Mouse (Mus musculus) bone marrow, adult 2 months (tissue): ENCODE results near the gene Cdc14b. TPM values are rescaled to one million over a fixed set of nuclear protein-coding genes. Genes with fewer than 3 reads are reported as not detected.

Source experiments
- H3K27ac ChIP-seq: fragments of 200-500 bp; 2 replicates; pipeline ENCODE4 v1.5.1; 2012; ENCODE audit warnings: low read depth, mild to moderate bottlenecking, control low read depth, inconsistent platforms, low read length; ENCODE audit not compliant: control insufficient read depth, poor library complexity, insufficient read depth
- H3K4me1 ChIP-seq: fragments of 200-500 bp; 2 replicates; pipeline ENCODE4 v1.6.1; 2011; ENCODE audit warnings: low read length; ENCODE audit not compliant: control insufficient read depth, insufficient read depth
- H3K4me3 ChIP-seq: fragments of 200-500 bp; replicated peaks from 2 replicates; pipeline ENCODE3; 2011; ENCODE audit warnings: mild to moderate bottlenecking, low read depth, low read length, control low read depth; ENCODE audit not compliant: control insufficient read depth
- CTCF ChIP-seq: fragments of 200-500 bp; IDR thresholded peaks from 2 replicates; pipeline ENCODE4 v1.5.1; 2011; ENCODE audit warnings: low read length, control low read depth; ENCODE audit not compliant: control insufficient read depth, insufficient read depth
- POLR2A ChIP-seq: fragments of 200-500 bp; IDR thresholded peaks from 2 replicates; pipeline ENCODE4 v1.6.1; 2011; ENCODE audit warnings: low read depth, mild to moderate bottlenecking, control low read depth, low read length, borderline replicate concordance; ENCODE audit not compliant: control insufficient read depth
- WGBS: fragments of 180-500 bp; shearing (Covaris S2); methylation state at CpG from one replicate; pipeline ENCODE4 v1.1.7; 2018; 5-methylcytosine and 5-hydroxymethylcytosine counted together
- polyA plus RNA-seq: library from polyadenylated mRNA; stranded (reverse); fragments of >200 nt; gene quantifications from 2 replicates; pipeline ENCODE4 v1.2.4, GENCODE M21; 2011; ENCODE audit warnings: low replicate concordance; ENCODE audit not compliant: missing spikeins, insufficient read depth, insufficient read length

Cdc14b gene
- polyA plus RNA-seq, 1 experiment, result 0.42 TPM

GRCm38 (mm10) chr13:64185176-64185575, 89.9 kb downstream of the Cdc14b start:
- Histone ChIP-seq H3K27ac (no peak overlapping the region), H3K4me3 (no peak overlapping the region), H3K4me1 (no peaks in the 10 kb centered on the region; the same call in 1 of the 2 replicates)
- no peak for TF ChIP-seq CTCF
- no peak for TF ChIP-seq POLR2A
- 88% methylated on average over 7 of the region's 7 CpGs for WGBS

GRCm38 (mm10) chr13:64184361-64184760, 90.7 kb downstream of the Cdc14b start:
- Histone ChIP-seq H3K4me1 (no peaks in the 10 kb centered on the region; the same call in 1 of the 2 replicates), H3K4me3 (no peak overlapping the region), H3K27ac (no peak overlapping the region)
- WGBS, result 90% methylated on average over 10 of the region's 10 CpGs
- TF ChIP-seq CTCF, result no peak
- TF ChIP-seq POLR2A, result no peak

- H3K4me3 ChIP-seq, result no peak overlapping the region
- 78% methylated on average over 4 of the region's 4 CpGs for WGBS
- H3K4me1 ChIP-seq, result no peaks in the 10 kb centered on the region; the same call in 1 of the 2 replicates
- TF ChIP-seq CTCF (no peak), POLR2A (no peak)
- no peak overlapping the region for H3K27ac ChIP-seq
These were observed 91.5 kb downstream of the Cdc14b start for GRCm38 (mm10) chr13:64183583-64183982.

DNA sequence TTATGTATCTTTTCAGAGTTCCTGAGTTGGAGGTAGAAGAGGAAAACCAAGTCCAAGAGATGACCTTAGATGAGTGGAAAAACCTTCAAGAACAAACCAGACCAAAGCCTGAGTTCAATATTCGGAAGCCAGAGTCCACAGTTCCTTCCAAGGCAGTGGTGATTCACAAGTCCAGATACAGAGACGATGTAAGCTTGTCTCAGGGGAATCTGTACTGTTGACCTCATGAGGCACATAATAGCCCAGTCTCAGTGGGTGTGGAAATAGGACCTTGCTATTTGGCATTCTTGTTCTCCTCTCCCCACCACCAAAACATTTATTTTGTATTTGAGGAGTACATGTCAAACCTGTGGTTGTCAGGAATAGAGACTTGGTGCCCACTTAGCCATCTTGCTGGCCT, 93.0 kb downstream of the Cdc14b start:
- no peak overlapping the region for H3K4me3 ChIP-seq
- H3K27ac ChIP-seq, result no peak overlapping the region
- H3K4me1 ChIP-seq, result no peaks in the 10 kb centered on the region; the same call in 1 of the 2 replicates
- 88% methylated on average over 2 of the region's 2 CpGs for WGBS
- no peak for TF ChIP-seq CTCF
- TF ChIP-seq POLR2A, result no peak

DNA sequence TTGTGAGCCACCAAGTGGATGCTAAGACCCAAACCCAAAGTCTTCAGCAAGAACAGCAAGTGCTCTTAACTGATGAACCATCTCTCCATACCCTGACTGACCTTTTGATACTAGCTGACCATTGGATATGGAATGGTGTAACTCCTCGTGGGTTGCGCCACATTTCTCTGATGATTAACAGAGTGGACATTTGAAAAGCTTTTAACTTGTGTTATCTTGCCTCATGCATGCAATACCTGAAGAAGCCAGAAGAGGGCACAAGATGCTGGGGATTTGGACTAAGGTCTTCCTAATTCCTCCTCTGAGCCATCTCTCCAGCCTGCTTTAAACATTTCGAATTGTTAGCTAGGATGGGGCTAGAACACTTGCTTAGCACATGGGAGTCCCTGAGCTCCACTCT, 94.2 kb downstream of the Cdc14b start:
- TF ChIP-seq POLR2A (no peak), CTCF (no peak)
- Histone ChIP-seq H3K4me3 (no peak overlapping the region), H3K27ac (no peak overlapping the region), H3K4me1 (no peaks in the 10 kb centered on the region)
- 49% methylated on average over 3 of the region's 3 CpGs for WGBS

DNA sequence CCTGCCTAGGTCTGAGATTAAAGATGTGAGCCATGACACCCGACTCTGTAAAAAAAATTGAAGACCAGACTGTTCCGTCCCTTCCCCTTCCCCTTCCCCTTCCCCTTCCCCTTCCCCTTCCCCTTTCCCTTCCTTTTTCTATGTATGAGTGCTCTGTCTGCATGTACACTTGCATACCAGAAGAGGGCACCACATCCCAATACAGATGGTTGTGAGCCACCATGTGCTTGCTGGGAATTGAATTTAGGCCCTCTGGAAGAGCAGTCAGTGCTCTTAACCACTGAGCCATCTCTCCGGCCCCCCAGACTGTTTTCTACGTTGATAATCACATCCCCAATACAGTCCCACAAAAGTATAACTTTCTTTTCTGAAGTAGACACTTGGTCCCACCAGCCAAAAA, 94.8 kb downstream of the Cdc14b start:
- whole genome bisulfite sequencing, result 62% methylated on average over 4 of the region's 4 CpGs

DNA sequence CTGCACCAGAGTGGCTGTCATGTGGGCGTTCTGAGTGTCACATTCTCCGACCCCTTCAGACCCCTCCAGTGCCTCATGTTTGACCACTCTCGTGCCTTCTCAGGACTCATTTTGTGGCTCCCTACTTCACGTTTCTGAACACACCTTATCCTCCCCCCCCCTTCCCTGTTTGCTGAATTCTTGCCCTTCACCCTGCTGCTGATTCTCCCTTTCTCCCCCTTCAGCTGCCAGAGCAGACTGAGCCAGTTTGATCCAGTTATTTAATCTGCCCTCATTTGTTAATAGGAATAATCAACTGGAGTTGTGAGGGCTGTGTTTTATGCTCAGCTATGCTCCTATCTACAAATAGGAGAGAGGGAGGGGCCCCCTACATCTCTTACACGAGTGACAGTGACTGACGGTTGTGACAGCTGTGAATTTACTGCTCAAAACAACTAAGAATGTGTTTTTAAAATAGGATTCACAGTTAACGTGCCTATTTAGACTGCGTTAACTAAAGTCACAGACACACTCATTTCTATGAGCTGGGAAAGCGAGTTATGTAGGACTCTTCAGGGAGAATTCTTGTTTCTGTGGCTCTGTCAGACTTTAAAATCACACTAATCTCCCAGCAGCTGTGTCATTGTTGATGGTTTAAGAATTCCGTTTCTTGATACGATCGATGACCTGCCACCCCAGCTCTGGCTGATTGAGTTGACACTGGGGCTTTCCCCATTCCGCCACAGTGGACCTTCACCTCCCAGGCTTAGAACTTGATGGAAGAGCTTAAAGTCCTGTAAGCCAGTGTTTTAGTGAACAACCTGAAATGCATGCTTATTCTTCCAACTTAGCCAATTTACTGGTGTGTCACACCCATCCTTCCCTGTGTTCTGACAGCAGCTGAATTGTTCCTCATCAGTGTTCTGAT, 96.1 kb downstream of the Cdc14b start:
- H3K4me3 ChIP-seq, result no peak overlapping the region
- no peak overlapping the region for H3K27ac ChIP-seq
- no peaks in the 10 kb centered on the region for H3K4me1 ChIP-seq
- WGBS, result 84% methylated on average over 13 of the region's 13 CpGs
- TF ChIP-seq CTCF, result no peak
- no peak for TF ChIP-seq POLR2A

More for the DNA sequence above, 94.8 kb downstream of the Cdc14b start:
- no peak overlapping the region for H3K4me3 ChIP-seq
- no peak overlapping the region for H3K27ac ChIP-seq
- TF ChIP-seq CTCF (no peak), POLR2A (no peak)
- no peaks in the 10 kb centered on the region for H3K4me1 ChIP-seq

DNA sequence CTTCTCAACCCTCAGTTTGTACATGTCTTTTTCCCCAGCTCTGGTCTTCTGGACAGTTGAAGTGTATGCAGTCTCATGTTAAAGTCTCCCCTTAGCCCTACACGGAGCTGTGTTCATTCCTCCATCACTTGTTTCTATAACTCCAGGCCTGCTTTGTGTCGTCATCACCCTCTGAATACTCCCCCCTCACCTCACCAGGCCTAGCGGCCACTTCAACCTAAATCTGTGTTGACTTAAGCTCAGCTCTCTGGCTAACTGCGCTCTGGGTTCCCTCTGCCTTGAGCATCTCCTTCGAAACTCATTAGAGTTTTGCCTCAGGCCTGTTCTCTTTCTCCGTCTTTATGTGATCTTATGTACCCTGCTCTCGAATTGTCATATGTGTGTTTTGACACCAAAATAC, 97.1 kb downstream of the Cdc14b start:
- no peak overlapping the region for H3K27ac ChIP-seq
- TF ChIP-seq POLR2A, result no peak
- TF ChIP-seq CTCF, result no peak
- H3K4me1 ChIP-seq, result no peaks in the 10 kb centered on the region
- WGBS, result 81% methylated on average over 7 of the region's 7 CpGs
- no peak overlapping the region for H3K4me3 ChIP-seq
